Mouse (Mus musculus) erythroblast, adult 5-6 weeks (primary cell): ENCODE measurements around the gene 1700029F12Rik. TPM values are rescaled to one million over a fixed set of nuclear protein-coding genes. Genes with fewer than 3 reads are reported as not detected.

ENCODE experiments used
- ATAC-seq: replicated peaks from 2 replicates; pipeline ENCODE4 v1.8.0; 2016; ENCODE audit warnings: moderate number of reproducible peaks, mild to moderate bottlenecking, moderate TSS enrichment, inconsistent platforms; ENCODE audit not compliant: poor library complexity, low FRiP score, severe bottlenecking
- total RNA-seq, 2 experiments: library from RNA; stranded (forward) in 1 of 2; stranded (reverse) in 1 of 2; fragments of 150-400 nt in 1 of 2; fragments of 200-764, 138-1000 nt in 1 of 2; gene quantifications; 2 replicates each; pipeline versions ENCODE4 v1.2.3 to v1.2.4; 2015 to 2017; ENCODE audit warnings: low replicate concordance in 2 of 2

The 1700029F12Rik gene
- total RNA-seq, 2 experiments from 2014 or later: not detected

GRCm38 (mm10) chr13:96983251-96984126 lies 50.7 kb downstream of the 1700029F12Rik start:
- ATAC-seq: no peak

- no peak for ATAC-seq
These were observed 53.6 kb downstream of the 1700029F12Rik start for GRCm38 (mm10) chr13:96980561-96980960.

GRCm38 (mm10) chr13:96976986-96977595 lies 57.1 kb downstream of the 1700029F12Rik start:
- ATAC-seq: no peak

- ATAC-seq: no peak
These were observed 60.8 kb downstream of the 1700029F12Rik start for GRCm38 (mm10) chr13:96973318-96973717.

Other genes starting within 250 kb of the 1700029F12Rik start
- not detected in 2 replicates for gene Gcnt4, start 109.7 kb downstream of the 1700029F12Rik start, total RNA-seq (2015; ENCODE audit: low replicate concordance)
- gene Gcnt4, start 109.7 kb downstream of the 1700029F12Rik start, total RNA-seq (2017; ENCODE audit: low replicate concordance): not detected in 2 replicates
- gene Fam169a, start 32.9 kb upstream of the 1700029F12Rik start, total RNA-seq (2015; ENCODE audit: low replicate concordance): under 0.01 and 1.7 TPM in 2 replicates
- gene Fam169a, start 32.9 kb upstream of the 1700029F12Rik start, total RNA-seq (2017; ENCODE audit: low replicate concordance): 0.56 and 2.3 TPM in 2 replicates
- 4.6 and 9.0 TPM in 2 replicates for gene Gm6169, start 64.9 kb upstream of the 1700029F12Rik start, total RNA-seq (2015; ENCODE audit: low replicate concordance)
- 0.98 and 2.9 TPM in 2 replicates for gene Gm6169, start 64.9 kb upstream of the 1700029F12Rik start, total RNA-seq (2017; ENCODE audit: low replicate concordance)
- gene Gfm2, start 103.6 kb upstream of the 1700029F12Rik start, total RNA-seq (2015; ENCODE audit: low replicate concordance): 6.9 and 15.2 TPM in 2 replicates
- 12.3 and 13.8 TPM in 2 replicates for gene Gfm2, start 103.6 kb upstream of the 1700029F12Rik start, total RNA-seq (2017; ENCODE audit: low replicate concordance)
- 29.2 and 61.9 TPM in 2 replicates for gene Nsa2, start 103.6 kb upstream of the 1700029F12Rik start, total RNA-seq (2015; ENCODE audit: low replicate concordance)
- gene Nsa2, start 103.6 kb upstream of the 1700029F12Rik start, total RNA-seq (2017; ENCODE audit: low replicate concordance): 36.5 and 63.8 TPM in 2 replicates
- gene Hexb, start 164.0 kb upstream of the 1700029F12Rik start, total RNA-seq (2015; ENCODE audit: low replicate concordance): 43.3 and 54.6 TPM in 2 replicates
- gene Hexb, start 164.0 kb upstream of the 1700029F12Rik start, total RNA-seq (2017; ENCODE audit: low replicate concordance): 18.8 and 34.1 TPM in 2 replicates
- 0.21 TPM in 1 of 2 replicates, not detected in the other for gene Enc1, start 206.7 kb upstream of the 1700029F12Rik start, total RNA-seq (2015; ENCODE audit: low replicate concordance)
- 0.17 and 0.56 TPM in 2 replicates for gene Enc1, start 206.7 kb upstream of the 1700029F12Rik start, total RNA-seq (2017; ENCODE audit: low replicate concordance)